Mouse (Mus musculus) olfactory bulb, adult 2 months (tissue): ENCODE measurements around the gene Ncstn.

Source experiments
- CTCF ChIP-seq: fragments of 200-500 bp; IDR thresholded peaks from 2 replicates; pipeline ENCODE4 v1.5.1; 2012; ENCODE audit warnings: low read depth, mild to moderate bottlenecking, low read length, moderate library complexity; ENCODE audit not compliant: insufficient read depth
- POLR2A ChIP-seq: fragments of 200-500 bp; IDR thresholded peaks from 2 replicates; pipeline ENCODE4 v1.6.1; 2012; ENCODE audit warnings: mild to moderate bottlenecking, low read depth, low read length, moderate library complexity; ENCODE audit not compliant: insufficient read depth

- TF ChIP-seq CTCF, result no peak
- no peak for TF ChIP-seq POLR2A
Observed at GRCm38 (mm10) chr1:172024140-172024895, 58.3 kb downstream of the Ncstn start.
